Mouse (Mus musculus): ENCODE results near the gene Ubac2. TPM values are rescaled to one million over a fixed set of nuclear protein-coding genes. Genes with fewer than 3 reads are reported as not detected.

Ubac2 gene
- polyA plus RNA-seq, 1 experiment from 2014 or later: 58.9 TPM

DNA sequence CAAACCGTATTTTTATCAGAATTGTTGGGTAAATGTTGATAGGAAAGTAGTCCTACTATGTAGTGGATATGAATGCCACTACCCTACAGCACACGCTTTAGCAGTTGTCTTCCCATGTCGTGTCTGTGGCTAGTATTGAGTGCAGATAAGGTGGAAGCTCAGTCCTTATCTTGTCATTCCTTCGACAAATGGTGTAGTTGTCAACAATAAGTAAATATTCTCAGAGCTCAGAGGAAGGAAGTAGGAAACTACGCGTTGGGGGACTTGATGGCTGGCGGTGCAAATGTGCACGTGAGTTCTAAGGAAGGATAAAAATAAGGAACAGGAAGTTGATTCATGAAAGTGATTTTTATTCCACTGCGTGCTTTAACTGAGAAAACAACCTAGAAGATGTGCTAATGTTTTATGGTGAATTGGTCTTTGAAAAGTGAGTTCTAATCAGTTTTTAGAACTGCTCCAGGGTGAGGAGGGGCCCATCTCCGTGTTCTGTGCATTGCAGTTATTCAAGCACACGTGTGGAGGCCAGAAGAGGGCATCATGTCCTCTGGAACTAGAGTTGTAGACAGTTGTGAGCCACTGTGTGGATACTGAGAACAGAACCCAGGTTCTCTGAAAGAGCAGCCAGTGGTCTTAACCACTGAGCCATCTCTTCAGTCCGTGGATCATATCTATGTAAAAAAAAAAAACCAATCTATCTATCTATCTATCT is 51.0 kb downstream of the Ubac2 start:
- no peaks in the 10 kb centered on the region for H3K9me3 ChIP-seq
- H3K27ac ChIP-seq (replicated peaks): no peak overlapping the region
- H3K4me2 ChIP-seq (replicated peaks): no peak overlapping the region
- peaks cover 10% of the 10 kb centered on the region for H3K36me3 ChIP-seq
- H3K4me1 ChIP-seq: 0 out of 2 replicates have a peak, but pooled peaks cover 9% of the 10 kb centered on the region
- no peak for ATAC-seq (ENCODE audit: low FRiP score, low read depth)
- no peak overlapping the region for H3K4me3 ChIP-seq
- 95% methylated on average over 12 of the region's 12 CpGs for WGBS
- H3K9ac ChIP-seq (replicated peaks): no peak overlapping the region
- H3K27me3 ChIP-seq: no peaks in the 10 kb centered on the region

GRCm38 (mm10) chr14:121930731-121931383 is 52.4 kb downstream of the Ubac2 start:
- Histone ChIP-seq H3K4me1 (0 out of 2 replicates have a peak, but pooled peaks cover 9% of the 10 kb centered on the region), H3K9me3 (peaks cover 3% of the 10 kb centered on the region; the same call in 1 of the 2 replicates), H3K27ac (replicated peaks) (no peak overlapping the region), H3K4me3 (no peak overlapping the region), H3K4me2 (replicated peaks) (no peak overlapping the region), H3K36me3 (peaks cover 13% of the 10 kb centered on the region), H3K9ac (replicated peaks) (no peak overlapping the region), H3K27me3 (no peaks in the 10 kb centered on the region)
- no peak for ATAC-seq (ENCODE audit: low FRiP score, low read depth)
- 83% methylated on average over 7 of the region's 7 CpGs for WGBS

DNA sequence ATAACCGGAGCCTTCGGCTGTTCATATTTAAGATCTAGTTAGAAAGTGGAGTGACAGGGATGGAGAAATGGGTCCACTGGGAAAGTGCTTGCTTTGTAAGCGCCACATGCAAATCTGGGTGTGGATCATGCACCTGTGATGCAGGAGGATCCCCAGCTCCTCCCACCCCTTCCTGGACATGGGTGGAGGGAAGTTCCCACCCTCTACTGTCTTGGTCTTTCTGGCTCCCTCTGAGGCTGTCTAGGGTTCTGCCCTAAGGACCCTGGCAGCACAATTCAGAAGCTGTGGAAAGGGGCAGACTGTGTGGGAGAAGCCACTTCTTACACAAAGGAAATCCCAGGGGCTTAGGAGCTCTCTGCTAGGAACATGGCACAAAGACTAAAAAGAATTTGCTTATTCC is 53.2 kb downstream of the Ubac2 start:
- H3K4me1 ChIP-seq: 0 out of 2 replicates have a peak, but pooled peaks cover 9% of the 10 kb centered on the region
- no peak overlapping the region for H3K4me3 ChIP-seq
- no peaks in the 10 kb centered on the region for H3K27me3 ChIP-seq
- H3K36me3 ChIP-seq: peaks cover 13% of the 10 kb centered on the region
- no peak for ATAC-seq (ENCODE audit: low FRiP score, low read depth)
- H3K4me2 ChIP-seq (replicated peaks): no peak overlapping the region
- no peak overlapping the region for H3K27ac ChIP-seq (replicated peaks)
- 94% methylated on average over 3 of the region's 3 CpGs for WGBS
- H3K9me3 ChIP-seq: peaks cover 3% of the 10 kb centered on the region; the same call in 1 of the 2 replicates
- H3K9ac ChIP-seq (replicated peaks): no peak overlapping the region

DNA sequence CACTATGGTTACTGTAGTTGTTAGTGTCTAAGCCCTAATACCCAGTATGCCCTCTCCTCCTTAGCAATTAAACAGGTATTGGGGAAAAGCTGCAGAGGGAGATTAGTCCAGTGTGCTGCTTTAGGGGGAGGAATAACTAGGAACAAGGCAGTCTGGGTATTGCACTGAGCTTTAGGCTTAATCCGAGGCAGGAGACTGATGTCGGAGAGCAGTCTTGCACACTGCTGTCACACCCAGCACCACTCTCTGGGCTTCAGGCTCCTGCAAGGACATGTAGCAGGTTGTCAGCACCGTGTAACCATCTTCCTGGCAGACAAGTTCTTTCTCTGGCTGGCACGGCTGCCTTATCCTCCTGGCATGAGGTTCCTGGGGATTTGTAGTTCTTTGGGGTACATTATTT is 53.8 kb downstream of the Ubac2 start:
- H3K9ac ChIP-seq (replicated peaks): no peak overlapping the region
- H3K27me3 ChIP-seq: no peaks in the 10 kb centered on the region
- no peak for ATAC-seq (ENCODE audit: low FRiP score, low read depth)
- WGBS: 78% methylated on average over 4 of the region's 4 CpGs
- no peak overlapping the region for H3K4me3 ChIP-seq
- 0 out of 2 replicates have a peak, but pooled peaks cover 9% of the 10 kb centered on the region for H3K4me1 ChIP-seq
- H3K9me3 ChIP-seq: peaks cover 3% of the 10 kb centered on the region; the same call in 1 of the 2 replicates
- no peak overlapping the region for H3K4me2 ChIP-seq (replicated peaks)
- H3K27ac ChIP-seq (replicated peaks): no peak overlapping the region
- H3K36me3 ChIP-seq: peaks cover 13% of the 10 kb centered on the region

- WGBS: 96% methylated on average over 7 of the region's 7 CpGs
- peaks cover 3% of the 10 kb centered on the region; the same call in 1 of the 2 replicates for H3K9me3 ChIP-seq
- no peak for ATAC-seq (ENCODE audit: low FRiP score, low read depth)
- H3K4me1 ChIP-seq: 0 out of 2 replicates have a peak, but pooled peaks cover 9% of the 10 kb centered on the region
- no peak overlapping the region for H3K4me2 ChIP-seq (replicated peaks)
- H3K9ac ChIP-seq (replicated peaks): no peak overlapping the region
- peaks cover 13% of the 10 kb centered on the region for H3K36me3 ChIP-seq
- H3K4me3 ChIP-seq: no peak overlapping the region
- H3K27me3 ChIP-seq: no peaks in the 10 kb centered on the region
- H3K27ac ChIP-seq (replicated peaks): no peak overlapping the region
These were observed 55.6 kb downstream of the Ubac2 start for GRCm38 (mm10) chr14:121933906-121934596.

DNA sequence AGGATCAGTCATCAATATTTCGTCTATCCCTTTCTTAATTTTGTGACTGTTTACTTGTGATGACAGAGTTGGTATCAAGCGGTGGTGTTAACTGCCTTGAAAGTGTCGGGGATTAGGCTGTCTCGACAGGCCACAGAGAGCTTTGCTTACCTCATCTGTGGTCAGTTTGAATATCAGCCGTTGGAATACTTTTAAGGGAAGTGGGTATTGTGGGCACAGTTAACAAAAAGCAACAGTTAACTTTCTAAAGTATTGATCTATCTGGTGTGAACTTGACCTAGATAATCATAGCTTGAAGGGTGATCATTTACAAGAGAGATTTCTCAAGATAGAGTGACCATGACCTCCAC is 56.2 kb downstream of the Ubac2 start:
- H3K27ac ChIP-seq (replicated peaks): no peak overlapping the region
- no peak overlapping the region for H3K9ac ChIP-seq (replicated peaks)
- WGBS: 93% methylated on average over 5 of the region's 5 CpGs

DNA sequence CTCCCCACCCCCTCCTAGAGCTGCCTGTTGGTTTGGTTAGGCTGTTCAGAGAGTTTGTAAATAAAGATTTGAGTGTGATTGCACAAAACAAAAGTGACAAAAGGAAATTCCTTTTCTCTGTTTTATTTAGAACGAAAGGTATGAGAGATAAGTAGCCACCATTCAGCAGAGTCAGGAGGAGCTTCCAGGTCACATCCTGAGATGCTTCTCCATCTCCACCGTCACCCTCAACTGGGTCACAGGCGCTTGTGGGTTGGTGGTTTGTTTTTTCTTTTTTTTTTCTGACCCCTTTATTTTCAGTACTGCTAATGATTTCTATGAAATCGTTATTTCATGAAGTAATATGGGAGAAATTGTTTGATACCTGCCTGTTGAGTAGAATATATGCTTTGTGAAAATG is 57.9 kb downstream of the Ubac2 start:
- Histone ChIP-seq H3K9me3 (peaks cover 3% of the 10 kb centered on the region; the same call in 1 of the 2 replicates), H3K27me3 (no peaks in the 10 kb centered on the region), H3K36me3 (peaks cover 13% of the 10 kb centered on the region), H3K9ac (replicated peaks) (no peak overlapping the region), H3K4me3 (no peak overlapping the region), H3K4me1 (0 out of 2 replicates have a peak, but pooled peaks cover 9% of the 10 kb centered on the region), H3K4me2 (replicated peaks) (no peak overlapping the region), H3K27ac (replicated peaks) (no peak overlapping the region)
- no peak for ATAC-seq (ENCODE audit: low FRiP score, low read depth)
- WGBS: over 99% methylated on average over 4 of the region's 4 CpGs

More for the DNA sequence above, 56.2 kb downstream of the Ubac2 start:
- Histone ChIP-seq H3K4me1 (0 out of 2 replicates have a peak, but pooled peaks cover 9% of the 10 kb centered on the region), H3K4me3 (no peak overlapping the region), H3K36me3 (peaks cover 13% of the 10 kb centered on the region), H3K4me2 (replicated peaks) (no peak overlapping the region), H3K27me3 (no peaks in the 10 kb centered on the region), H3K9me3 (peaks cover 3% of the 10 kb centered on the region; the same call in 1 of the 2 replicates)
- ATAC-seq (ENCODE audit: low FRiP score, low read depth): no peak

DNA sequence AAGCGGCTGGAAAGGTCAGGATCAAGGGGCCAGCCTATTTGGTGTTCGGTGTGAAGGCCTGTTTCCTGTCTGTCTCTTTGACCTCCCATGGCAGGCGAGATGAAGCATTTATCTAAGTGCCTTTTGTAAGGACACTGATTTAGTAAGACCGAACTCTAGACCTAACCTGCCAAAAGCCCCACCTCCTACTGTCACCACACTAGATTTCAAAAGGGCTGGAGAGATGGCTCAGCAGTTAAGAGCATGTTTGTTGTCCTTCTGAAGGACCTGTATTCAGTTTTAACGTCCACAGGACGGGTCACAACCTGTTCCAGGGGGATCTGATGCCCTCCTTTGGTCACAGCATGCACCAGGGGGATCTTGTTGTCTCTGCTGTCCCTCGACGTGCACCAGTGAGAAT is 58.4 kb downstream of the Ubac2 start:
- Histone ChIP-seq H3K9ac (replicated peaks) (no peak overlapping the region), H3K36me3 (peaks cover 13% of the 10 kb centered on the region), H3K9me3 (peaks cover 3% of the 10 kb centered on the region; the same call in 1 of the 2 replicates), H3K4me2 (replicated peaks) (no peak overlapping the region), H3K27ac (replicated peaks) (no peak overlapping the region), H3K27me3 (no peaks in the 10 kb centered on the region), H3K4me3 (no peak overlapping the region), H3K4me1 (0 out of 2 replicates have a peak, but pooled peaks cover 4% of the 10 kb centered on the region)
- no peak for ATAC-seq (ENCODE audit: low FRiP score, low read depth)
- WGBS: 80% methylated on average over 8 of the region's 8 CpGs

DNA sequence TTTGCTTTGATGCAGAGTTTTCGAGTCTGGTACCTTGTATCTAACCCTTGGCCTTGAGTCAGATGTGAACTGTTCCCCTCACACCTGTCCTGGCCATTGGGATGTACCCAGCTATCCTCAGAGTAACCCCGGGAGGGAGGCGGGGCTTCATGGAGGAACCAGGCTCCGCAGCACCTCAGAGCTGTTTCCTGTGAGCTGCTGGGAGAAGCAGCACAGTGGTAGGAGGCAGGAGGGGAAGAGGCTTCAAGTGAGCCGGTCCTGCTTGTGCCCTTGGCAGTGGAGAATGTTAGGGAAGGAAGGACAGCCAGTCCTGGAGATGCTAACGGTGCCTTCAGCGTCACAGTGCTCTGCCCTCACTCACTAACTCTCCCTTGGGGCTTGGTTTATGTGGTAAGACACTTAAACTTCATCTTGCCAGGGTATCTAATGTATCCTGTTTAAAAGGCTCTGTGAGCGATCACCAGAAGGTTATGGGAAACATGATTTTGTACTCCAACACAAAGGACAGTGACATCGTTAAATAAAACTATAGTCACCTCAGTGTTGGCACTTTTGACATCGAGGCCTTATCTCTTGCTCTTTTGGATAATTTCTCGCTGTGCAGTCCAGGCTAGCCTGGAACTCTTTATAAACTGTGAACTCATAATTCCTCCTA is 59.3 kb downstream of the Ubac2 start:
- Histone ChIP-seq H3K27me3 (no peaks in the 10 kb centered on the region), H3K36me3 (peaks cover 13% of the 10 kb centered on the region), H3K27ac (replicated peaks) (no peak overlapping the region), H3K4me2 (replicated peaks) (no peak overlapping the region), H3K4me3 (no peak overlapping the region), H3K9ac (replicated peaks) (no peak overlapping the region), H3K9me3 (peaks cover 6% of the 10 kb centered on the region), H3K4me1 (no peaks in the 10 kb centered on the region)
- no peak for ATAC-seq (ENCODE audit: low FRiP score, low read depth)
- WGBS: 89% methylated on average over 11 of the region's 11 CpGs

GRCm38 (mm10) chr14:121938256-121939191 is 60.1 kb downstream of the Ubac2 start:
- Histone ChIP-seq H3K36me3 (peaks cover 10% of the 10 kb centered on the region), H3K4me3 (no peak overlapping the region), H3K27ac (replicated peaks) (no peak overlapping the region), H3K27me3 (no peaks in the 10 kb centered on the region), H3K4me1 (no peaks in the 10 kb centered on the region), H3K4me2 (replicated peaks) (no peak overlapping the region), H3K9ac (replicated peaks) (no peak overlapping the region), H3K9me3 (peaks cover 11% of the 10 kb centered on the region)
- 93% methylated on average over 11 of the region's 11 CpGs for WGBS
- no peak for ATAC-seq (ENCODE audit: low FRiP score, low read depth)

DNA sequence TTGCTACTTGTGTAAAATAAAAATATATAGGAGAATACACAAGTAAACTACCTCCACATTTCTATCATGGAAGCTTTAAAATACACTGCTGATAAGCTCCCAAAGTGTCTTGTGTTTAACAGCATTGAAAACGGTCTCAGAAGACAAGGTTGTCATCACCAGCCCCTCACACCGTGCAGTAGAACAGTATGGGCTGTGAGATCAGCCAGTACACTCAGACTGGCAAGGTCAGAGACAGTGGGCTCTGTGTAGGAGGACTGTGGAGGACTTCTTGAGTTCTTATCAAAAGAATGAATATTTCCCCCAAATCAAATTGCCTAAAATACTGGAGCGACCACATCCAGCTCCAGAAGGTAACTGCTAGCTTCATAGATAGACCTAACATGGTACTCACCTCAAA is 61.2 kb downstream of the Ubac2 start:
- H3K9me3 ChIP-seq: peaks cover 15% of the 10 kb centered on the region

More for the DNA sequence above, 61.2 kb downstream of the Ubac2 start:
- H3K27ac ChIP-seq (replicated peaks): no peak overlapping the region
- H3K9ac ChIP-seq (replicated peaks): no peak overlapping the region
- H3K4me3 ChIP-seq: no peak overlapping the region
- no peak for ATAC-seq (ENCODE audit: low FRiP score, low read depth)
- 93% methylated on average over 3 of the region's 3 CpGs for WGBS
- H3K27me3 ChIP-seq: no peaks in the 10 kb centered on the region
- H3K4me2 ChIP-seq (replicated peaks): no peak overlapping the region
- no peaks in the 10 kb centered on the region for H3K4me1 ChIP-seq
- H3K36me3 ChIP-seq: peaks cover under 1% of the 10 kb centered on the region; the same call in 1 of the 2 replicates

All from midbrain, embryonic 12.5 days (tissue).